Mouse (Mus musculus) small intestine, adult 2 months (tissue): Measurements from ENCODE around the gene Copb1.

Experiments
- CTCF ChIP-seq: fragments of 200-500 bp; IDR thresholded peaks from 2 replicates; pipeline ENCODE4 v1.5.1; 2012; ENCODE audit warnings: low read depth, mild to moderate bottlenecking, control low read depth, inconsistent platforms, low read length, moderate library complexity, mixed read lengths; ENCODE audit not compliant: insufficient replicate concordance, insufficient read length; ENCODE audit errors: extremely low read depth
- POLR2A ChIP-seq: fragments of 200-500 bp; IDR thresholded peaks from 2 replicates; pipeline ENCODE4 v1.6.1; 2012; ENCODE audit warnings: low read depth, mild to moderate bottlenecking, control low read depth, inconsistent platforms, low read length, moderate library complexity

DNA sequence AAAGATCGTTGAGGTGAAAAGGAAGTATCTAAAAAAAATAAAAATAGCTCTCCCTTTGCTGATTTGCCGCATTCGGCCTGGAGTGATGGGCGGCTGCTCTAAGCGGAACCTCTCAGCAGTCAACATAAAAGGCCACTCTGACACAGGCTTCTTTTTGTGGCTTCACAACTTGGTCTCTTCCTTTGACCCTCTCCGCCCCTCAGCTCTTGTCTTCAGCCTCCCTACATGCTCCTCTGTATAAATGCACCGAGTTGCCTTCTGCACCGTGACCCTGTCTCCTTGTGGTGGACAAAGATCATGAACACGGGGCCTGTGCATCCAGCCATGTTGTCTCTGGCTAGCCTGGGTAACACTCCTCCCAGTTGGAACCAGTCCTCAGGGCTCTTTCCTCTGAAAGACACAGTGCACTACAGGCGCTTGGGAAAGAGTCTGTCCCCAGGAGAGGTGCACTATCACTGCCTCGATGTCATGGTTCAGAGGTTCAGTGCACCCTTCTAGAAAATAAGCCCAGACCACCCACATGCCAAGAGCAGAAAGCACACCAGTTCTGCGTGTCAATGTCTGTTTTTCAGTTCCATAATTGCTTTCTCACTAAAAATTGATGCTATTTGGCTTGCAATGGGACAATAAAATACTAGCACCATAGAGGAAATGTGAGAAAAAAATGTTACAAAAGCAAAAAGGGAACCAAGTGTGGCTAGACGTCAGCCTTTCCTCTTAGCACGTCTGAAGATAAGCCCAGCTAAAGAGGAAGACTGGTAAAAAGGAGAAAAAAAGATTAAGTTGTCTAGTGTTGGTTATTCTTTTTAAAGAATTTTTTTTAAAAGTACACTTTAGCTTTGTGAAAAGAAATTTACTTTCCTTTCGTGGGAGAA lies 37.2 kb upstream of the Copb1 start:
- TF ChIP-seq POLR2A: no peak
- TF ChIP-seq CTCF: no peak
